Mouse (Mus musculus) forelimb bud, embryonic 11.5 days (tissue): Measurements from ENCODE around the gene Raf1.

ENCODE experiments used
- DNase-seq: peaks from one replicate; pipeline ENCODE4 v3.0.0-alpha.2; 2012; ENCODE audit warnings: low read depth, low spot score

Gene Raf1

DNA sequence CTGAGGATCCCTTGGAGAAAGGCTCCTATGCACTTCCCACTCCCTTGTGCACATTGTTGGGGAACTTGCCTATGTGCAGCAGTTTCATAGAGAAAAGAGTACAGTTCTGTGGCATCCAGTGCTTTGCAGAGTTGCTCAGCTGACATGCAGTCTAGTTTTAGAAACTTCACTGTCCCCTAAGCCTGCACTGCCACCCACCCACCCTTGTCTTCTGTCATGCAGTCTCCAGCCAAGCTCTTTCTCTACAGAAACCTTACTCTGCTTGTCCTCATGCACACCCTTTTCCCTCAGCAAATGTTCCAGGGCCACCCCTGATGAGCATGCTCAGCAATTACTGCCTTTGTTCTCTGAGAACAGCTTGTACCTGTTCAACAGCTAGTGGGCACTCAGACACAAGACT lies 62.6 kb downstream of the Raf1 start:
- DNase-seq = no peak

GRCm38 (mm10) chr6:115610301-115610700 lies 66.1 kb downstream of the Raf1 start:
- DNase-seq = no peak

DNA sequence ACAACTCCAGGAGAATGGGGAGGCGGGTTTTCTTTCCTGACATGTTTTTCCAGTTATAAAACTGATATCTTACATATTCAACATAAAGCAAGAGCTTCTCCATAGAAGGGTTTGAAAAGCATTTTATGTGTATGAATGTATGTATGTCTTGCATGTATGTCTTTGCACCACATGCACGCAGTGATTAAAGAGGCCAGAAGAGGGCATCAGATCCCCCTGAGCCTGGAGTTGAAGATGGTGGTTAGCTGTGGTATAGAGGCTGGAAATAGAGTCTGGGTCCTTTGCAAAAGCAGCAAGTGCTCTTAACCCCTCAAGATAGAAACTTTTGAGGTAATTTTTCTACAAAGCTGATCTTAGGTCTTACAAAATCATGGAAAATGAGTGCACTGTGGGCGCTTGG lies 67.3 kb downstream of the Raf1 start:
- DNase-seq = peak; percentile 35

DNA sequence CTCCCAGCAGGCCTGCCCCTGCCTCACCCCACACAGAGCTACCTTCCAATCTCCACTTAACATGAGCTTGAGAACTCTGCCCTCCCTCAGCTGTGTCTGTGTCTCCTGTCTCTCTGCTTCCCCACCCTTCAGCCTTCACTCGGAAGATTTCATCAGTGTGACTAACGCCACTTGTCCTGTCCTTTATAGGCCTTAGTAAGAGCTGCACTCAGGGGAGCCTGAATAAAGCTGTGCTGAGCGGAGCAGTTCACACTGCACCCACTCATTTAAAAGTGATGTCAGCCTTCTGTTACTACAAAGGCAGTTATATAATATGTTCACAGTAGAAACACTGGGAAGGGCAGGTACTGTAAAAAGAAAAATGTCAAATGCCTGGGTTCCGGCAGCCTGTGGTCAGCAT lies 69.0 kb downstream of the Raf1 start:
- DNase-seq = no peak

GRCm38 (mm10) chr6:115606461-115606860 lies 70.0 kb downstream of the Raf1 start:
- no peak for DNase-seq

- peak; percentile 87 for DNase-seq
Observed at GRCm38 (mm10) chr6:115601715-115602523, 74.5 kb downstream of the Raf1 start, which contains the start of gene Mkrn2. Mkrn2 (plus strand) TSS chr6:115601902.

DNA sequence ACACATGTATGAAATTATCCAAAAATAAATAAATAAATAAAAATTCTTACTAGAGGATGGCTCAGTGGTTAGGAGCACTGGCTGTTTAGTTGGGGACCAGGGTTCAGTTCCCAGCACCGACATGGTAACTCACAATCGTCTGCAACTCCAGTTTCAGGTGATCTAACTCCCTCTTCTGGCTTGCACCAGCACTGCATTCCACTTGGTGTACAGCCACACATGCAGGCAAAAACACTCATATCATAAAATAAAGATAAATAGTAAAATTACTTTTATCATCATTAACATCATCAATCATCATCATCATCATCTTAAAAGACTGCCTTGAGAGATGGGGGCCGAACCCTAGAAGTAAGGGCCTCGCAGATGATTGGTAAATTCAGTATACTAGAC lies 75.1 kb downstream of the Raf1 start:
- peak; percentile 12 for DNase-seq

GRCm38 (mm10) chr6:115595667-115596066 lies 80.8 kb downstream of the Raf1 start:
- no peak for DNase-seq

- no peak for DNase-seq
Observed at GRCm38 (mm10) chr6:115594463-115594862, 82.0 kb downstream of the Raf1 start.

- DNase-seq = no peak
Observed at GRCm38 (mm10) chr6:115593252-115593651, 83.2 kb downstream of the Raf1 start.

DNA sequence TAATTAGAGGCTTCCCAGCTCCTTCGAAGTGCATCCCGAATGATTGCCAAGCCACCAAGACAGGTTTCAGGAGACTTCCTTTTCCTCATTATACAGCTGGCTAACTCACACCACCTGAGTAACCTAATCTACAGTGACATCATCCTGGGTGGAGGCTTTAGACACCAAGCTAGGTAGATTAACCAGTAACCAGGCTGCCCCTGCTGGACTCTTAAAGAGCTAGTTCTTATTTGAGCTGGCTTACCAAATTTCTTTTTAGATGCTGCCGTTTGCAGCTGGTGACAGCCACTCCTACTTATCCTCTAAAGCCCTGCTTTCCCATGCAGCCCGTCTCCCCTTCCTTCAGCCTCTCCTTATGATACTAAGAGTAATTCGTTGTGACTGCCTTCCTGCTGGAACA lies 84.0 kb downstream of the Raf1 start, which contains the start of gene Mkrn2os:
TSS of gene Mkrn2os (minus strand) at position 119 of the 400 bp plus-strand sequence.
- DNase-seq = no peak

- DNase-seq = no peak
Observed at GRCm38 (mm10) chr6:115591692-115592359, 84.6 kb downstream of the Raf1 start.

DNA sequence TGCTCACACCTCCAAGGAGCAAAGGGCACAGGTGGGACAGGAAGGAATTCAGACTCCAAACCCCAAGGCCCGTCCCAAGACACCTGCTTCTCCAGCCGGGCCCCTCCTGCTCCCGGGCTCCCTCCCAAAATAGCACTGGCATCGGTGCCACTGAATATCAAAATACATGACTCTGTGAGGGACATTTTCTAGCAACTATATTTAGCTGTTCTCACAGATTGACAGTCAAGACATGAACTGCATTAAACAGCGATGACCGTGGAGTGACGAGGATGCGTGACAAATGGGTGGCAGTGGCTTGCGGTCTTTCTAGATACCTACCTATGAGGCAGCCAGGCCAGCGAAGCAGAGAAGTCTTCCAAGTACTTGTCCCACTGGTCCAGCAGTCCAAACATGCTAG lies 90.1 kb downstream of the Raf1 start:
- no peak for DNase-seq

DNA sequence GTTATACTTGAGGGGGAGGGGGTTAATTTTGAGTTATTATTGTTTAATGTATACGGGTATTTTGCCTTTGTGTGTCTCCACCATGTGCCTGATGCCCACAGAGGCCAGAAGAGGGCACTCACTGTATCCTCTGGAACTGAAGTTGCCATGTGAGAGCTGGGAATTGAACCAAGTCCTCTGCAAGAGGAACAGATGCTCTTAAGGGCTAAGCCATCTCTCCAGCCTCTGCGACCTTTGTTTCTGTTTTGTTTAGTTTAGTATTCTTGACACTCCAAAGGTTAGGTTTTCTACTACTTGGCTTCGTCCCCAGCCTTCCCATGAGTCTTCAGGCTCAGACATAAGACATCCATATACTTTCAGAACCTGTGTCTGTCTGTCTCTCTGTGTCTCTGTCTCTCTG lies 92.3 kb downstream of the Raf1 start:
- no peak for DNase-seq

DNA sequence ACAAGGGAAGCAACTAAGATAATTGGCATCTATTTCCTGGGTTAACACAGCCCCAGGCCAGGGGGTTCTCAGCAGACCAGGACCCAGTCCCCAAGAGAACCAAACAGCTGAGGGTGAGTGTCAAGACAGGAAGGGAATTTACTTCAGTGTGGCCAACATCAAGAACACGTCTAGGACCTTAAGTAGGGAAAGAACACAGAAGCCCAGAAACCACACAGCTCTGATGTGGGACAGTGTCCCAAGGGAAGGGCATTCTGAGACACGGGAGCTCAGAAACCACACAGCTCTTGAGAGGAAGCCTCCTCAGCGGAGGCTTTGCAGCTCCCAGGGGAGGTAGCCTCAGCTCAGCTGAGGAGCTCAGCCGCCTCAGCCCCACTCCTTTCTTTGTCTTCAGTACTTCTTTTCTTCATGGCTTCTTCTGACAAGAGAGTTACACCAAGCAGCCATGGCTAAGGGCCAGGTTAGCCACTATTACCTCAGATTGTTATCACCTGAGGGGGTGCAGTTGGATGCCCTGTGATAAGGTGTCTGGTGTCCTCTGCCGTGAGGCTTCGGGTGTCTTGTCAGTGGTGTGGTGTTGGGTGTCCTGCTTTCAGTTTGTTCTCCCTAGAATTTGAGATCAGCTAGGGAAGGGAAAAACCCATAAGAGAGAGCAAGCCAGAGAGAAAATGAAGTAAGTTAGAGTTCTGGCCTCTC lies 92.9 kb downstream of the Raf1 start:
- no peak for DNase-seq

GRCm38 (mm10) chr6:115582328-115583115 lies 93.9 kb downstream of the Raf1 start:
- DNase-seq = no peak

GRCm38 (mm10) chr6:115580810-115581209 lies 95.6 kb downstream of the Raf1 start:
- DNase-seq = no peak

GRCm38 (mm10) chr6:115577941-115578340 lies 98.5 kb downstream of the Raf1 start:
- no peak for DNase-seq

DNA sequence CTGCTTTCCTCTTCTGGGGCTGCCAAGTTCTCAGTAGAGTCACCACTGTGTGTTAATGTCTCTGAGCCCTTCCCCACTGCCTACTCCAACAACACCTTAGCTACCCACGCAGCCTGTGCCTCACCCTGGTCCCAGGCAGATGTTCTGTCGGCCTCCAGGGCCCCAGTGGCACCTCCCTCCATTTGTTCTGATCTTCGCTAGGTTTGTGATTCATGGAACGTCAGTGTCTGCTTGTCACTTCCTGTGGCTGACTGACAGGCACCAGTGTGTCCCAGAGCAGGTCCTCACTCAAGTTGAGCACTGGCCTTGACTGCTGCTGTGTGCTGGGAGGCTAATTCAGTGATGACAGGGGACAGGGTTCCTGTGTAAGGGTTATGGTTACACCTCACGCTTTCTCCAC lies 99.0 kb downstream of the Raf1 start:
- no peak for DNase-seq

DNA sequence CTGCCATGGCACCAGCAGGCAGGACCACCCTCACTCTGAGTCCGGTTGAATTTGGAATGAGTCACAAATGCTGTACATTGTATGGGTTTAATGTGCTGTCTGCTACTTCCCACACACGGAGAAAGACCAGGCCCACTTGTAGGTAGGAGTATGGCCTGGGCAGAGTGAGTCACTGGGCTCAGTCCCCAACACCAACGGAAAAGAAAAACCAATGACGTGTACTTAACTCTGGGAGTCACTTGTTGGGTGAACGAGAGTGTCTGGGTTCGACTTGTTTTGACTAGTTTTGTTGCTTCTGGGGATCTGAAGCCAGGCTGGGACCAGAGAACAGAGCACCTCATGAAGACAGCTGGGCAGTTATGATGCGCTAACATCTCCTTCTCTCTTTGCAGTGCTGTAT lies 102.3 kb downstream of the Raf1 start:
- DNase-seq = no peak
